Mouse (Mus musculus) forebrain, embryonic 14.5 days (tissue): ENCODE results near the gene Akap2. TPM values are rescaled to one million over a fixed set of nuclear protein-coding genes. Genes with fewer than 3 reads are reported as not detected.

Experiments
- ATAC-seq: fragments of 200-750 bp; cut with Nextera tagmentation; 2 replicates; pipeline ENCODE4 v1.8.0; 2017; ENCODE audit warnings: mild to moderate bottlenecking, moderate library complexity
- DNase-seq: peaks from one replicate; pipeline ENCODE4 v3.0.0-alpha.2; 2015; ENCODE audit warnings: low spot score
- H3K27ac ChIP-seq: fragments of 300-500 bp; sonication (generic); 2 replicates; pipeline ENCODE4 v1.5.1; 2014; ENCODE audit warnings: low read depth, mild to moderate bottlenecking, control low read depth, low read length, moderate library complexity
- H3K27me3 ChIP-seq: fragments of 300-500 bp; sonication (generic); replicated peaks from 2 replicates; pipeline ENCODE4 v1.6.1; 2014; ENCODE audit warnings: low read length, control low read depth, mixed read lengths; ENCODE audit not compliant: control insufficient read depth, insufficient read depth
- H3K36me3 ChIP-seq: fragments of 300-500 bp; sonication (generic); 2 replicates; pipeline ENCODE4 v1.6.1; 2014; ENCODE audit warnings: low read length, control low read depth; ENCODE audit not compliant: control insufficient read depth, insufficient read depth
- H3K4me1 ChIP-seq: fragments of 300-500 bp; sonication (generic); 2 replicates; pipeline ENCODE4 v1.6.1; 2014; ENCODE audit warnings: antibody characterized with exemption, low read length, control low read depth; ENCODE audit not compliant: control insufficient read depth, insufficient read depth
- H3K4me2 ChIP-seq: fragments of 300-500 bp; sonication (generic); 2 replicates; pipeline ENCODE4 v1.6.1; 2014; ENCODE audit warnings: mild to moderate bottlenecking, control low read depth, low read length
- H3K4me3 ChIP-seq: fragments of 300-500 bp; sonication (generic); 2 replicates; pipeline ENCODE4 v1.5.1; 2014; ENCODE audit warnings: low read depth, low read length, control low read depth
- H3K9ac ChIP-seq: fragments of 300-500 bp; sonication (generic); 2 replicates; pipeline ENCODE4 v1.6.1; 2014; ENCODE audit warnings: mild to moderate bottlenecking, low read length, control low read depth, moderate library complexity
- H3K9me3 ChIP-seq: fragments of 300-500 bp; sonication (generic); replicated peaks from 2 replicates; pipeline ENCODE4 v1.6.1; 2016; ENCODE audit warnings: low read length, control low read depth, mixed read lengths; ENCODE audit not compliant: control insufficient read depth
- WGBS: fragments of 180-500 bp; shearing (Covaris S2); extraction: QIAGEN DNeasy Blood & Tissue Kit; methylation state at CpG from one replicate; pipeline ENCODE4 v1.1.7; 2014; 5-methylcytosine and 5-hydroxymethylcytosine counted together
- polyA plus RNA-seq: library from polyadenylated mRNA; unstranded; fragments of >200 nt; fragmentation: Nextera tagmentation; extraction: Ambion mirVana; gene quantifications from 2 replicates; pipeline ENCODE4 v1.2.1, GENCODE M21; 2014

Gene Akap2
- polyA plus RNA-seq, 1 experiment from 2014 or later, result 5.0 TPM

- Histone ChIP-seq H3K4me3 (no peak overlapping the region), H3K4me2 (no peak overlapping the region), H3K9ac (no peak overlapping the region), H3K9me3 (no peaks in the 10 kb centered on the region), H3K4me1 (no peaks in the 10 kb centered on the region), H3K27me3 (no peaks in the 10 kb centered on the region), H3K36me3 (no peaks in the 10 kb centered on the region), H3K27ac (no peak overlapping the region)
- ATAC-seq (no peak), DNase-seq (peak; percentile 17)
- WGBS, result 71% methylated on average over 3 of the region's 3 CpGs
Measured at GRCm38 (mm10) chr4:57733445-57733844, 16.0 kb downstream of the Akap2 start.

- Histone ChIP-seq H3K36me3 (no peaks in the 10 kb centered on the region), H3K27ac (no peak overlapping the region), H3K27me3 (no peaks in the 10 kb centered on the region), H3K9ac (no peak overlapping the region), H3K4me1 (no peaks in the 10 kb centered on the region), H3K9me3 (no peaks in the 10 kb centered on the region), H3K4me3 (no peak overlapping the region), H3K4me2 (no peak overlapping the region)
- ATAC-seq (no peak), DNase-seq (no peak)
- WGBS, result 96% methylated on average over 5 of the region's 5 CpGs
Measured at GRCm38 (mm10) chr4:57735426-57735825, 18.0 kb downstream of the Akap2 start.

- Histone ChIP-seq H3K27me3 (no peaks in the 10 kb centered on the region), H3K27ac (no peak overlapping the region), H3K9me3 (no peaks in the 10 kb centered on the region), H3K9ac (no peak overlapping the region), H3K4me3 (no peak overlapping the region), H3K36me3 (no peaks in the 10 kb centered on the region), H3K4me2 (no peak overlapping the region), H3K4me1 (no peaks in the 10 kb centered on the region)
- WGBS, result 9% methylated on average over 8 of the region's 8 CpGs
- peak; percentile 42 for ATAC-seq
- peak; percentile 60 for DNase-seq
Measured at GRCm38 (mm10) chr4:57738856-57739552, 21.5 kb downstream of the Akap2 start.

GRCm38 (mm10) chr4:57743325-57743929, 26.0 kb downstream of the Akap2 start:
- H3K27ac ChIP-seq, result no peak overlapping the region
- no peak overlapping the region for H3K9ac ChIP-seq
- H3K27me3 ChIP-seq, result no peaks in the 10 kb centered on the region
- H3K4me2 ChIP-seq, result no peak overlapping the region
- 87% methylated on average over 11 of the region's 11 CpGs for WGBS
- H3K4me3 ChIP-seq, result no peak overlapping the region
- no peaks in the 10 kb centered on the region for H3K4me1 ChIP-seq
- no peak for DNase-seq
- ATAC-seq, result no peak
- H3K9me3 ChIP-seq, result no peaks in the 10 kb centered on the region
- H3K36me3 ChIP-seq, result no peaks in the 10 kb centered on the region

- Histone ChIP-seq H3K4me1 (no peaks in the 10 kb centered on the region), H3K27ac (no peak overlapping the region), H3K9ac (no peak overlapping the region), H3K4me2 (no peak overlapping the region), H3K36me3 (no peaks in the 10 kb centered on the region), H3K9me3 (no peaks in the 10 kb centered on the region), H3K27me3 (no peaks in the 10 kb centered on the region), H3K4me3 (no peak overlapping the region)
- ATAC-seq (no peak), DNase-seq (no peak)
- WGBS, result 81% methylated on average over 4 of the region's 4 CpGs
Measured at GRCm38 (mm10) chr4:57750651-57751050, 33.2 kb downstream of the Akap2 start.

- Histone ChIP-seq H3K27me3 (no peaks in the 10 kb centered on the region), H3K27ac (no peak overlapping the region), H3K36me3 (no peaks in the 10 kb centered on the region), H3K9ac (no peak overlapping the region), H3K4me3 (no peak overlapping the region), H3K4me1 (no peaks in the 10 kb centered on the region), H3K9me3 (no peaks in the 10 kb centered on the region), H3K4me2 (no peak overlapping the region)
- WGBS, result 68% methylated on average over 4 of the region's 4 CpGs
- ATAC-seq, result no peak
- no peak for DNase-seq
Measured at GRCm38 (mm10) chr4:57751054-57751453, 33.6 kb downstream of the Akap2 start.

- no peak for DNase-seq
- no peak overlapping the region for H3K4me2 ChIP-seq
- H3K27me3 ChIP-seq, result no peaks in the 10 kb centered on the region
- no peaks in the 10 kb centered on the region for H3K4me1 ChIP-seq
- WGBS, result 92% methylated on average over 11 of the region's 11 CpGs
- no peak overlapping the region for H3K4me3 ChIP-seq
- H3K9ac ChIP-seq, result no peak overlapping the region
- H3K36me3 ChIP-seq, result no peaks in the 10 kb centered on the region
- H3K9me3 ChIP-seq, result no peaks in the 10 kb centered on the region
- H3K27ac ChIP-seq, result no peak overlapping the region
- no peak for ATAC-seq
Measured at GRCm38 (mm10) chr4:57751566-57751965, 34.1 kb downstream of the Akap2 start.

GRCm38 (mm10) chr4:57755085-57755484, 37.6 kb downstream of the Akap2 start:
- no peaks in the 10 kb centered on the region for H3K36me3 ChIP-seq
- H3K4me3 ChIP-seq, result no peak overlapping the region
- DNase-seq, result no peak
- ATAC-seq, result no peak
- no peaks in the 10 kb centered on the region for H3K27me3 ChIP-seq
- no peak overlapping the region for H3K4me2 ChIP-seq
- H3K9ac ChIP-seq, result no peak overlapping the region
- 92% methylated on average over 11 of the region's 11 CpGs for WGBS
- H3K9me3 ChIP-seq, result no peaks in the 10 kb centered on the region
- no peaks in the 10 kb centered on the region for H3K4me1 ChIP-seq
- H3K27ac ChIP-seq, result no peak overlapping the region

- no peaks in the 10 kb centered on the region for H3K36me3 ChIP-seq
- no peak overlapping the region for H3K27ac ChIP-seq
- 81% methylated on average over 11 of the region's 11 CpGs for WGBS
- ATAC-seq, result no peak
- no peaks in the 10 kb centered on the region for H3K4me1 ChIP-seq
- no peak overlapping the region for H3K9ac ChIP-seq
- no peak for DNase-seq
- H3K27me3 ChIP-seq, result no peaks in the 10 kb centered on the region
- H3K4me3 ChIP-seq, result no peak overlapping the region
- no peak overlapping the region for H3K4me2 ChIP-seq
- no peaks in the 10 kb centered on the region for H3K9me3 ChIP-seq
Measured at GRCm38 (mm10) chr4:57757997-57758396, 40.5 kb downstream of the Akap2 start.
